Mouse (Mus musculus) ES-Bruce4 (cell line): ENCODE measurements around the gene Actl7b. TPM values are rescaled to one million over a fixed set of nuclear protein-coding genes. Genes with fewer than 3 reads are reported as not detected.

Experiments used
- H3K27ac ChIP-seq: 2 replicates; pipeline ENCODE4 v1.5.1; 2012; ENCODE audit warnings: low read length, inconsistent platforms; ENCODE audit not compliant: insufficient read depth
- H3K27me3 ChIP-seq: 2 replicates; pipeline ENCODE4 v1.6.1; 2012; ENCODE audit warnings: mild to moderate bottlenecking, low read length, inconsistent platforms; ENCODE audit not compliant: control insufficient read depth, poor library complexity, insufficient read depth, severe bottlenecking
- H3K36me3 ChIP-seq: 2 replicates; pipeline ENCODE4 v1.6.1; 2012; ENCODE audit warnings: inconsistent platforms, mild to moderate bottlenecking, low read length, moderate library complexity; ENCODE audit not compliant: control insufficient read depth, poor library complexity, insufficient read depth, severe bottlenecking
- H3K4me1 ChIP-seq: one replicate; pipeline ENCODE4 v1.8.1; 2011; ENCODE audit warnings: low read length; ENCODE audit not compliant: control insufficient read depth, insufficient read depth
- H3K4me3 ChIP-seq: 2 replicates; pipeline ENCODE4 v1.5.1; 2011; ENCODE audit warnings: low read depth, mild to moderate bottlenecking, low read length
- H3K9ac ChIP-seq: 2 replicates; pipeline ENCODE4 v1.6.1; 2012; ENCODE audit warnings: low read depth, mild to moderate bottlenecking, inconsistent platforms; ENCODE audit not compliant: poor library complexity, severe bottlenecking
- H3K9me3 ChIP-seq: replicated peaks from 2 replicates; pipeline ENCODE4 v1.6.1; 2012; ENCODE audit warnings: mild to moderate bottlenecking, low read length, inconsistent platforms; ENCODE audit not compliant: control insufficient read depth, poor library complexity, insufficient read depth, severe bottlenecking
- CTCF ChIP-seq: IDR thresholded peaks from one replicate; pipeline ENCODE4 v1.8.1; 2011; ENCODE audit warnings: low read depth, low read length
- EP300 ChIP-seq: IDR thresholded peaks from 2 replicates; pipeline ENCODE4 v1.6.1; 2011; ENCODE audit warnings: low read depth, low read length; ENCODE audit not compliant: insufficient read depth
- POLR2A ChIP-seq: IDR thresholded peaks from one replicate; pipeline ENCODE4 v1.8.1; 2011; ENCODE audit warnings: low read length; ENCODE audit not compliant: insufficient read depth
- polyA plus RNA-seq: library from polyadenylated mRNA; stranded (reverse); fragments of >200 nt; gene quantifications from 2 replicates; pipeline ENCODE4 v1.2.4, GENCODE M21; 2011; ENCODE audit warnings: low read depth; ENCODE audit not compliant: missing spikeins, insufficient read depth, insufficient read length

Gene Actl7b
- polyA plus RNA-seq, 1 experiment: 0.70 TPM

GRCm38 (mm10) chr4:56756021-56756420 lies 14.8 kb upstream of the Actl7b start:
- H3K4me1 ChIP-seq: no peaks in the 10 kb centered on the region
- peaks cover 69% of the 10 kb centered on the region for H3K36me3 ChIP-seq
- TF ChIP-seq CTCF (no peak), EP300 (no peak)
- no peaks in the 10 kb centered on the region for H3K27me3 ChIP-seq
- H3K9ac ChIP-seq: no peak overlapping the region
- no peak overlapping the region for H3K27ac ChIP-seq
- no peaks in the 10 kb centered on the region for H3K9me3 ChIP-seq
- H3K4me3 ChIP-seq: no peak overlapping the region

- H3K27me3 ChIP-seq: no peaks in the 10 kb centered on the region
- TF ChIP-seq CTCF (no peak), POLR2A (no peak), EP300 (no peak)
- H3K9me3 ChIP-seq: peaks cover 7% of the 10 kb centered on the region; the same call in 1 of the 2 replicates
- no peak overlapping the region for H3K9ac ChIP-seq
- no peak overlapping the region for H3K4me3 ChIP-seq
- no peak overlapping the region for H3K27ac ChIP-seq
- H3K36me3 ChIP-seq: peaks cover 19% of the 10 kb centered on the region
- no peaks in the 10 kb centered on the region for H3K4me1 ChIP-seq
Measured at GRCm38 (mm10) chr4:56747456-56747855, 6.2 kb upstream of the Actl7b start.

- H3K36me3 ChIP-seq: peaks cover 18% of the 10 kb centered on the region
- peaks cover 7% of the 10 kb centered on the region; the same call in 1 of the 2 replicates for H3K9me3 ChIP-seq
- no peak for TF ChIP-seq EP300
- no peak for TF ChIP-seq POLR2A
Measured at GRCm38 (mm10) chr4:56746345-56746744, 5.1 kb upstream of the Actl7b start.

GRCm38 (mm10) chr4:56743363-56744195 lies 2.3 kb upstream of the Actl7b start, which contains the start of gene Actl7a:
Gene Actl7a (plus strand): TSS chr4:56743413.
- Histone ChIP-seq H3K4me3 (no peak within 1 kb of the TSS), H3K9ac (no peak within 1 kb of the TSS), H3K36me3 (no peaks in the 10 kb centered on the region; the same call in none of the 2 replicates), H3K27ac (no peak within 1 kb of the TSS), H3K27me3 (no peaks in the 10 kb centered on the region), H3K9me3 (peaks cover 7% of the 10 kb centered on the region; the same call in 1 of the 2 replicates), H3K4me1 (no peaks in the 10 kb centered on the region)
- TF ChIP-seq CTCF: no peak
- no peak for TF ChIP-seq EP300
- no peak for TF ChIP-seq POLR2A

More at GRCm38 (mm10) chr4:56746345-56746744, 5.1 kb upstream of the Actl7b start:
- Histone ChIP-seq H3K9ac (no peak overlapping the region), H3K27ac (no peak overlapping the region), H3K27me3 (no peaks in the 10 kb centered on the region), H3K4me1 (no peaks in the 10 kb centered on the region), H3K4me3 (no peak overlapping the region)

GRCm38 (mm10) chr4:56742698-56743097 lies 1.5 kb upstream of the Actl7b start:
- Histone ChIP-seq H3K9me3 (peaks cover 7% of the 10 kb centered on the region; the same call in 1 of the 2 replicates), H3K9ac (no peak overlapping the region), H3K4me3 (no peak overlapping the region), H3K36me3 (no peaks in the 10 kb centered on the region; the same call in none of the 2 replicates), H3K27ac (no peak overlapping the region), H3K4me1 (no peaks in the 10 kb centered on the region), H3K27me3 (no peaks in the 10 kb centered on the region)
- TF ChIP-seq CTCF (no peak), EP300 (no peak), POLR2A (no peak)

GRCm38 (mm10) chr4:56740611-56741010 lies 632 bp downstream of the Actl7b start:
- Histone ChIP-seq H3K9me3 (peaks cover 6% of the 10 kb centered on the region; the same call in 1 of the 2 replicates), H3K4me3 (peak overlapping the region; percentile 36), H3K9ac (no peak overlapping the region), H3K27me3 (no peaks in the 10 kb centered on the region), H3K4me1 (no peaks in the 10 kb centered on the region), H3K36me3 (no peaks in the 10 kb centered on the region; the same call in 1 of the 2 replicates), H3K27ac (no peak overlapping the region)
- TF ChIP-seq POLR2A: no peak
- TF ChIP-seq CTCF: no peak
- no peak for TF ChIP-seq EP300
